Mouse (Mus musculus): Measurements from ENCODE around the gene Plbd2.

Plbd2 gene

DNA sequence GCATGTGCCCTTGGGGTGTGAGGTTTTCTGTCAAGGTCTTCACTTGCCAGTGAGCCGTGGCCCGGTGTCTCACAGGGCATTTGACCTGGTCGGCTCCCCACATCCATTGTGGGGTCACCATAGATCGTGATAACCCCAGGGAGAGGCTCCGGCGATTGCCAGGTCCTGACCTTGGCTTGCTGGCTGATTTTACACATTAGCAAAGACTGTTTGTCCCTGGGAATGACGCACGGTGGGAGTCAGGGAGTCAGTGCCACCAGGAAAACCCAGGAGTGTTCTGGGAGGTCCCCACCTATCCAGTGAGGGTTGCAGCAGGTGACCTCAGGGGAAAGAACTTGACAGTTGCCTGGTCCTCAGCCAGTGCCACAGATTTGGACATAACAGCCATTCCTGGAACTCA is 30.7 kb downstream of the Plbd2 start, which contains the start of gene Sdsl:
Sdsl (minus strand) TSS at position 41 of the 400 bp plus-strand sequence.
- DNase-seq, result no peak

DNA sequence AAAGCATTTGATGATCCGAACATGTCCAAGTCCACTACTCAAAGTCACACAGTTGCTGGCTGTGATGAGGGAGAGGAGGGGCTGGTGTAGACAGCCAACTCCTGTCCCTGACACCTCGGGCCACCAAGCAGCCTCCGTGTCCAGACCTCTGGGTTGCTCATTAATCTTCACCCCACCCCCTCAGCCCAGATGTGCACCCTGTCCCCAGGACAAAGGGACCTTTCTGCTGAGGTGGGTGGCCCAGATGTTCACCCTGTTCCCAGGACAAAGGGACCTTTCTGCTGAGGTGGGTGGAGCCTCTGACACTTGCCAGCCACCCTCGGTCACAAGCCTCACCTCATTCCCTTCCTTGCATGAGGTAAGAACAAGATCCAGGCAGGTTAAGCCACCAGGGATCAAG is 31.9 kb downstream of the Plbd2 start:
- no peak for DNase-seq

DNA sequence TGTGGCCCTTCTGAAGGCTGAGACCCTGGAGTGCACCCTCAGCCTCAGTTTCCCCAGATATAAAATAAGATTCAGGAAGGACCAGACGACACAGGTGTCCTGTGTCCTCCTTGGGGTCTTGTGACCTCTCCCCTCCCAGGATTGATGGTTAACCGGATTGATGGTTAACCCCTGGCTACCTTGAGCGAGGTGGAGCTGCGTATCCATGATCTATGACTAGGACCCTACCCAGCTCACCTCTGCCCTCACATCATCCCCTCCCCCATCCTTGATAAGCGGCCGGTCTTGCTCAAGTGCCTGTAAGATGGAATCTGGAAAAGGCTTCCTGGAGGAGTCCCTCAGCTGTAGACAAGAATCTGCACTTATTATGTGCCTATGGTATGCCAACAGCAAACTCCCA is 34.6 kb downstream of the Plbd2 start:
- no peak for DNase-seq

DNA sequence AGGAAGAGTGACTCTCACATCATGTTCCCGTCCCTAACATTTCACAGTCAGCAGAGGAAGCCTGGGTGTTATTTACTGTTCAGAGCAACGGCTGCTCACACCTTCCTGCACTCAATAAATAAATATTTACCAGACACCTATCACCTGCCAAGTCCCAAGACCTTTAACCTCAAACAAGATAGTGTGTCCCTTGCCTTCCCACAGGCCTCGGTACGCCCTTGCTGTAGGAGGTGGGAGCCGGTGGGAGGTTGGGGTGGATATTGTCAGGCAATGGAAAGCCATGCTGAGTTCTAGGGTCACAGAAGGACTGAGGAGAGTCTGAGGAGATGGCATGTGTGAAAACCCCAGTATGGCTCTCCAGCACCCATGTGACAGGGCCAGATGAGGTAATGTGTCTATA is 35.1 kb downstream of the Plbd2 start:
- DNase-seq, result no peak

DNA sequence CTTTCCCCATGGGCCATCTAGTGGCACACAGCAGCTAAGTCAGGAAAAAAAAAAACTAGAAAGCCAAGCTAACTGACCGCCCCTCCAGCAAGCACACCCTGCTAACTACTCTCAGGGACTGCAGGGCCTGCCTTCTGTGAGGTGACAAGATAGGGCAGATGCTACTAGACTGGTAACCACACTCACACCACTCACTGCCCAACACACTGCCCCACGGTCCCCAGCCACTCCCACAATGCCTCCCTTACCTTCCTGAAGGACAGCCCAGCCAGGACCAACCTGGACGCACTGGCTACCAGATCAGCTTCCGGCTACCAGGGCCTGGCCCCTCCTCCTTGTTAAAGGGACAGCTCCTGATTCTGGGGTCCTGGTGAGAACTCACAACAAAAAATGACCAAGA is 36.4 kb downstream of the Plbd2 start:
- DNase-seq, result peak; percentile 67

DNA sequence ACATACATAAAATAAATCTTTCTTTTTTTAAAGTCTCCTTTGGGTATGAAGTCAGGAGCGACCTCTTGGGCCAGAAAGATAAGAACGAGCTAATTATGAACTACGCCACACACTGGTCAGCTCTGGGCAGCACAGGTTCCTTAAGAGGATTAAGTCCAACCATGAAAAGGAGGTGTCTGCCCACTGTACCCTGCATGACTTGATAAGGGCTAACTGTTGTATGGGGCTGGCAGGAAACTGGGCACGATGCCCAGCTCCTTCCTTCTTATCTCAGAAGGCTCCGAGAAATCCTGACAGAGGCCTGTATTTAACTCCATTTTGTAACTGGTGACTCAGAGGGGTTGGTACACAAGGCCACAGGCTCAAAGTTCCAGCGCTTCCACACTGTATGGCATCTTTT is 37.6 kb downstream of the Plbd2 start:
- peak; percentile 38 for DNase-seq

DNA sequence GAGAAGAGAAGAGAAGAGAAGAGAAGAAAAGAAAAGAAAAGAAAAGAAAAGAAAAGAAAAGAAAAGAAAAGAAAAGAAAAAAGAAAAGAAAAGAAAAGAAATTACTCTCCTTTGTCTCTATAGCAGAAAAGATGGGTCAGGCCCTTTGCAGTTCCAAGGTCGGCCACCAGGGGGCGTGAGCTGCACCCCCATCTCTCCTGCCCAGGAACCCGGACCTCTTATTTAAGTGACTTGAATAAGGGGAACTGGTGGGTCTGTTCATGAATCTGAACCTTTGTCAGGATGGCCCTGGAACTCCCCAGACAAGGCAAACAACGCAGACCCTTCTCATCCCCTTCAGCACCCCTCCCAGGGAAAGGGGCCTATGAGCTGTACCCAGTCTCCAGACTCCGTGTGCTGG is 38.4 kb downstream of the Plbd2 start:
- peak; percentile 45 for DNase-seq

DNA sequence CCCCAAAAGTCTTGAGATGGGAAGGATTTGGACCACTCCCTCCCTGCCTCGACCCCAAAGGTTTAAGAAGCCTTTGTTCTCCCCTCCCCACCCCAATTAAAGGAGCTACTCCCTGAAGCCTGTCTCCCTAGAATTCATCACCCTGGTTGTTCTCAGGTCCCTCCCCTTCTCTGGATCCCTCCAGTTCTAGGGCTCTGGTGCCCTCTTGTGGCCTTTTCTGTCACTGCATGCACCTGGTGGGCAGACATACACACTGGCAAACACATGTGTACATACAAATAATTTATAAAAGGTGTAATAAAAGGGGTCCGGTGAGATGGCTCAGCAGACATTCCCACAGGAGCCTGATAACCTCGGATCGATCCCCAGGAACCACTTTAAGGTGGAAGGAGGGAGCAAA is 39.1 kb downstream of the Plbd2 start:
- DNase-seq, result no peak

DNA sequence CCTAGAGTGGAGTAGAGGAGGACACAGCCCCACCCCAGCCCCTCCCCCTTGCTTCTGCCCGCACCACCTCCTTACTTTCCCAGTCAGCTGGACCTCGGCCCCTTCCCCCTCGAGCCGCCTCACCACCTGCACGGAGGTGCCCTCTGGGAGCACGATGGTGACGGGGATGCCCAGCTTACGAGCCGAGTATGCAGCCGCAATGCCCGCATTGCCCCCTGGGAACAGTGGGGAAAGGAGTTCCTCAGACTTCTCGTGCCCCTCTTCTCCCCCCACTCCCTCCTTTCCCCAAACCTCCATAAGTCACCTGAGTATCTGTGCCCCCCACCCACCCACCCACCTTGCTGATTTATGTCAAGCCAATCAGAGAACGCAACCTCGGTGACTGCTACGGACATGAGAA is 41.5 kb downstream of the Plbd2 start:
- DNase-seq, result no peak

DNA sequence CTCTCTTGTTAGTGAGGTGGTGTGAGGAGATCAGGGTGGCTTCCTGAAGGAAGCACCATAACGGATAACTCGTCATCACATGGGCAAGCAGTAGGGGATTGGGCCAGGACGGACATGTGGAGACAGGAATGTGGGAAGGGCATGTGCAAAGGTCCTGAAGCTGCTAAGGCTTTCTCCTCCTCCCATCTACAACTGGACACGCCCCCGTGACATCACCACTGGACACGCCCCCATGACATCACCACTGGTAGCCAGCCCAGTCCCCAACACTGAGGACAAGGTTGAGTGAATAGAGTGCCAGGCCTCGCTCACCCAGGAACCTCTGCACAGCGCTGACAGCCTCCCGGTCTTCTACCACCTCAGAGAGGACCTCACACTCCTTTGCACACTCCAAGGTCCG is 44.3 kb downstream of the Plbd2 start:
- DNase-seq, result no peak

DNA sequence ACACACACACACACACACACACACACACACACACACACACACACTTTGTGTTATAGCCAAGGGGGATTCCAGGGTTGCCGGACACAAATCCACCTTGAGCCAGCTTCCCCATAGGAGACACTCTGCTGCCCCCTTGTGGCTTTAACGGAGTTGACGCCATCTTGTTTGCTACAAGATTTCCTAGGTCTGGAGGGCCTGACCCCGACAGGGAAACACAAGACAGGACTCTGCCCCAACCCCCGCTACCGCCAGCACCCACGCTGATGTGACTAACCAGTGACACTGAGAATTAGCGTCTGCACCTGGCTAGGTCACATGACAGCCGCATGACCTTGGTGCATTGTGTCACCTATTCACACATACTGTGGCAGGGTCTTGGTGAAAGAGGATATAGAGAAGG is 45.8 kb downstream of the Plbd2 start:
- peak; percentile 80 for DNase-seq

DNA sequence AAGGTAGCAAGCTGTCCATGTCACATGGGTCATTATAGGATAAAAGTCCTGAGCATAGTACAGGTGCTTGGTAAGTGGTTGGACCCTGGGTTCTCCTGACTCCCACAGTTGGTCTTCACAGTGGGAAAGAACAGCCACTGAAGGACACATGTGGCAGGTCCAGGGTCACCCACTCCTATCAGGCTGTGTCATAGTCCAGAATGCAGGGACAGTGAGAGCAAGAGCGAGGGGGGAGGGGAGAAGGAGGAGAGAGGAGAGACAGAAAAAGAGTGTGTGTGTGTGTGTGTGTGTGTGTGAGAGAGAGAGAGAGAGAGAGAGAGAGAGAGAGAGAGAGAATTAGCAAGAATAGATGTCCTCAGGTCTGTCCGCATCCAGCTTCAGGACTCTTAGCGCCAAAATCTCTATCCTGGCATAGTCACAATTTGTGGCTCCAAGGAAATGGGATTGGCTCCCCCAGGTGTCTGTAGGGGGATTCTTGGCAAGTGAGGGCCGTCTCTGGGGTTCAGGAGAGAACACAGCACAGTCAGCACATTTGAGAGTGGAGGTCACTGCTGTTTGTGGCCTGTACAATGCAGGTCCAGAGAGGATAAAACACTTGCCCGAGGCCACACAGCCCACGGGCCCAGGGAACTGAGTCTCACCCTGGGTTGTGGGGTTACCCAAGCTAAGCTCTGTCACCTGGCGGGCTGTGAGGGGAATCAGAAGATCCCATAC is 46.4 kb downstream of the Plbd2 start:
- no peak for DNase-seq

DNA sequence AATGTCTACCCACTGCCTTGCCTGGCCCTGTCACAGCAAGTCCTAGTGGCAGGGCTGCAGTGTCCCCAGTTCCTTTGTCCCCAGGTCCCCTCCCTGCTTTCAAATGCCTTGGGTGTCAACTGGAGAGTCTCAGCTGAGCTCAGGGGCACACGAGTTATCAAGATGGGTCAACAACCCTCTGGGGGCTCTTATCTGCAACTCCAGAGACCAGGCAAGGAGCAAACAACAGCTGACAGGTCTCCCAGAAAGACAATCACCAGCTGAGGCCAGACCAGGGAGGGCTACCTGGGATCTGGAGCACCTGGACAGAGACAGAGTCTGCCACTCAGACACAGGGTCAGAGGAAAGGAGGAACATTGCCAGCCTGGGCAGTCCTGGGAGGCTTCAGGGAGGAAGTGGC is 47.2 kb downstream of the Plbd2 start:
- no peak for DNase-seq

DNA sequence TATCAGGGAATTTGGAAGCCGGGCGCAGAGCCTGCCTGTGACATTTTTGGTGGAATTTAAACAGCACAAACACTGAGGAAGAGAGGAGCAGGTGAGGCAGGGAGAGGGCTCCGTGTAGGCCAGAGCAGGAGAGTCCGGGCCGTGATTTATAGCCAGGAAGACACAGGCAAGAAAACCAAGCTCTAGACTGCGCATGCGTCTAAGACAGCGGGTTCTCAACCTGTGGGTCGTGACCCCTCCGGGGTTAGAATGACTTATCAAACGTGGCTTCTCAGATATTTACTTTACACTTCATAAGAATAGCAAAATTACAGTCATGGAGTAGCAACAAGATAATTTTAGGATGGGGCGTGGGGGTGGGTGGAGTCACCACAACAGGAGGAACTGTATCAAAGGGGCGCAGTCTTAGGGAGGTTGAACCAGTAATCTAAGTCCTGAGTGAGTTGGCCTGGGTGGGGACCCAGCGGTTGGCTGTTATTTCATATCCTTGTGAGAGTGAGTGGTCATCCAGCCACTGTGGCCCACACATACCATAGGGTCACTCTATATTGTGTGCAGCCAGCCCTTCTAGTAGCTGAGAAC is 48.6 kb downstream of the Plbd2 start:
- no peak for DNase-seq

DNA sequence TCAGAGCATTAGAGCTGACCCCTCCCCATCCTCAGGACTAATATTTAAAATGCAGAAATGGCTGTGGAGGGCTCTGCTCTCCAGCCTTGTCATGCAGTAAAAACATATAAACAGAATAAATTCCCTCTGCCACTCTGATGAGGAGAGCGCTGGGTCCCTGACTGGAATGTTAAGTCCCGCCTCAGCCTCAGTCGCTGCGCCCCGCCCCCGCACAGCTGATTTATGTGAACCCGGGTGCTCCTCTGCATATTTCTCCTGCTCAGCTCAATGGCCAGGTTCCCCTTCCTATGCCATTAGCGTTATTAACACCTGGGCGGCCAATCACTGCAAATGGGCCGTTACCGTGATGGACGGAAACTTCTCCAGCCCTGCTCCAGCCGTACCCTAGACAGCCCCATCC is 56.1 kb downstream of the Plbd2 start:
- peak; percentile 61 for DNase-seq

DNA sequence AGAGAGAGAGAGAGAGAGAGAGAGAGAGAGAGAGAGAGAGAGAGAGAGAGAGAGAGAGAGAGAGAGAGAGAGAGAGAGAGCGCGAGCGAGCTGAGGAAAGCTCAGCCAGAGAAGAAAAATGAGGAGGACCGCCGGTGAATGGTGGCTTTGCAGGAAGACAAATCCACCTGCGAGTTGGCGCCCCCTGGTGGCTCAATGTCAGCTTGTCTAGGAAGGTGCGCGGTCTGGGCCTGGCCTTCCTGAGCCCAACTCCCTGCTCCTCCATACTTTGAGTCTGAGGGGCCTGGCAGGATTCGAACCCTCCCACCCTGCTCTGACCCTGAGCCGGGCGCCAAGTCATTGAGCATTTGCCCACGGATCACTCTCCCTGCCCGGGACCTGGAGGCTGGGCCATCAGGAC is 62.7 kb downstream of the Plbd2 start:
- peak; percentile 95 for DNase-seq

DNA sequence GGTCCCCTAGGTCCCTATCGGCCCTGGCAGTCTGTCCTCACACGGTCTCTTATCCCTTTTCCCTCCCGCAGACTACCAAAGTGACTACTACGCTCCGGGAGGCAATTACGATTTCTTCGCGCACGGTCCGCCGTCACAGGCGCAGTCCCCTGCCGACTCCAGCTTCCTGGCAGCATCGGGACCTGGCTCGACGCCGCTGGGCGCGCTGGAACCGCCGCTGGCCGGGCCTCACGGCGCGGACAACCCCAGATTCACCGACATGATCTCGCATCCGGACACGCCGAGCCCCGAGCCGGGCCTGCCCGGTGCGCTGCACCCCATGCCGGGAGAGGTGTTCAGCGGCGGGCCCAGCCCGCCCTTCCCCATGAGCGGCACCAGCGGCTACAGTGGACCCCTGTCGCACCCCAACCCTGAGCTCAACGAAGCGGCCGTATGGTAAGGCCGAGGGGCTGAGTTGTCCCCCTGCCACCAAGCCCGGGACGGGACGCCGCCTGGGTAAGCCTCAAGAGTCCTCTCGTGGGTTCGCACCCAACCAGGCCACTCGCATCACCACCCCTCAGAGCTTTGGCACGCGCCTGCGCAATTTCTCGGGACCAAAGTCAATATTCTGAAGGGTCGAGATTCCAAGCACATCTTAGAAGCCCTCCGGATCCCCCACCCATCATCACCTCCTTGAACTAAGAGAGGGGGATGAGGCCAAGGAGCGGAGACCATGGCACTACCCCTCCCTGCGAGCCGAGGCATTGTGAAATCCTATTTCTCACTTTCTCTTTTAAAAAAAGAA is 63.3 kb downstream of the Plbd2 start:
- DNase-seq, result no peak

DNA sequence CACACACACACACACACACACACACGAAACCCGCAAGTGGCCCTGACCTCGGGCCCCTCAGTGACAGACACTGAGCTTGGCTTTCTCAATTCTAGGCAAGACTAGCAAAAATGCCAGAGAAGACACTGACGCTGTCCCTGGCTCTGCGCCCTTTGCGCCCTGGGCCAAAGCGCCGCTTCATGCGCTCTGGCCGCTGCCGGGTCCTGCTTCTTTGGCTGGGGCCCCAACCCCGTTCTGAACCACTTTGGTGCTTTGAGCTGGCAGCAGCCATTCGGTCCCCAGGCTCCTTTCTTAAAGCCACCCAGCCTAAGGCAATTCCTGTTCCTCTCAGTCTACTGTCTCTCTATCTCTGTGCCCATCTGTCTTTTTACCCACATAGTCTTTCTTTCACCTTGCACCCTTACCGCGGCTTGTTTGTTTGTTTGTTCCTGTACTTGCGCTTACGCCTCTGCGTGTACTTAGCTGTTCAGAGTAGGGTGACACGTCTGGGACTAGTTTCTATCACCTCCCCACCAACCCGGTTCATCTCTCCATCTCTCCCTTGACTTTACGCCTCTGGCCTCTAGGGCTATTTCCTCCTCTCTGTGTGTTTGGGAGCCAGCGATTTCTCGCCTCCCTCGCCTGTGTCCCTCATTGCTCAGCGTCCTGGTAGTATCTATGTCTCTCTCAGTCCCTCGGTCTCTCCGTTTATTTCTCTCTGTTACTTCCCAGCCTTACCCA is 64.3 kb downstream of the Plbd2 start:
- DNase-seq, result no peak

DNA sequence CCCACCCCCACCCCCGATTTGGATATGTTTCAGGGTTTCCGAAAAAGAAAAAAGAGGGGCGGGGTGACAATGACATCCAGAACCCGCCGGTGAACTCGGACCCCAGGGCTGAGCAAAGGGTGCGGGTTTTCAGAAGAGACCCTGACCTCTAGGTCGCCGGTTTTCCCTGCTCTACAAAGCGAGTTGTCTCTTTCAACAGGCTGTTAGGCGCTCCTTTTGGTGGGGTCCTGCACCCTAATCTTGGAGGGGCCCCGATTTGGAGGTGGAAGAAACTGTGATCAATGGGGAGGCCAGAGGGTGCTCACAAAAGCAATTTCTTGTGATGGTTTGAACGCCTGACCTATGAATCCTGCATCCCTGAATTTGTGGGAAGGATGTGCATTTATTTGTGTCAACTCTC is 65.0 kb downstream of the Plbd2 start:
- DNase-seq, result no peak

DNA sequence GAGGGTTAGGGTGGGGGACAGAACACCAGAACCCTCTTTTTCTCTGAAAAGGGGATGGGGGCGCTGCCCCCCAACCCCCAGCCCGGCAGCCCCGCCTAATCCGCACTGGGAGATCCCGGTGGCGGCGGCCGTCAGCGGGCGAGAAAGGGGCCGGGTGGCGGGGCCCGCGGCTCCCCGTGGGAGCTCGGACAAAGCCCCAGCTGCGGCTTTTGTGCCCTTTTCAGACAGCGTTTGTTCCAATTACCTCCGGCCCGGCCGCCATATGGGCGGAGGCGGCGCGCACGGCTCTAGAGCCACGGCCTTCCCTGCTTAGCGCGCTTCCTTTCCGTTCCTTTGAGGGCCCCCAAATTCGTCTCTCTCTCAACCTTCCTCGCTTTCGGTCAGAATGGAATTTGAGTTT is 65.4 kb downstream of the Plbd2 start:
- no peak for DNase-seq

DNA sequence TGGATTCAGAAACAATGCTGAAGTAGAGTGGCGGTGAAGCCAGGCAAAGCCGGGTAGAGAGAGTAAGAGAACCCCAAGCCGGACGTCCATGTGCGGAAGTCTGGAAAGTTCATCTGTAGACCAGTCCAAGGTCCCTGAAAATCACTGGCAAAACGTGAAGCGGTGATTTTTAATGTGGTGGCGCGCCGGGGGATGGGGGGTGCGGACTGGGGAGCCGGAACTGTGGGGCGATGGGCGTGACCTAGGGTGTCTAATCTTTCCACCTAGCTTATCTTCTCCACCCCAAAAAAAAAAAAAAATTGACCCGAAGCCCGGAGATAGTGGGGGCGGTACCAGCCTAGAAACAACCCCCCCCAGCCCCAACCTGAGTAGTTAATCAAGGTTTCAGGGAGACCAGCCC is 65.9 kb downstream of the Plbd2 start:
- no peak for DNase-seq

DNA sequence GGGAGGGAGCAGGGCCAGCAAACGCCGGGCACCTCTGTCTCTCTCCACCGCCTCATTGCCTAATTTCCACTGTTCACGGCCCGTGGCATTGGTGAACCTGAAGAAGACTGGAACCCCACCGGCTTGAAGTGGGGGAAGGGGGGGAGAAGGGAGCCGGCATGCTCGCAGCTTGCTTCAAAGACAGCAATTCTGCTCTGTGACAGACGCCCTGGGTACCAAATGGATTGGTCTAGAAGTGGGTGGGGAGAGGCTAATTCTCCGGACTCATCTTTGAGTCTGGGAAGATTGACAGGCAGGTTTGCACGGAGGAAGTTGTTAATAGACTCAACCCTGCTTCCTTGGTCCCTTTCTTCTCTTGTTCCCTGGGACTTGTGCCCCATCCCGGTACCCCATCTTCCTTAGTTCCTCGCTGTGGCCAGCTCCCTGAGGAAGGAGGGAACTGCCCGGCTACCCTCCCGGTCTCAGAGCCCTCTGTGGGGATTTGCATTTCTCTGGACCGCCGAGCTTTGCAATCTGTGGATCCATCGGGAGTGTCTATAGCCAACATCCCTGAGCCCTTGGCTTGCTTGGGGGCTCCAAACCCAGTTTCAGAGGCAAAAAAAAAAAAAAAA is 66.4 kb downstream of the Plbd2 start:
- no peak for DNase-seq

Data from kidney, postnatal 10 days (tissue).